Mouse (Mus musculus) limb, embryonic 11.5 days (tissue): Measurements from ENCODE around the gene Mobp. TPM values are rescaled to one million over a fixed set of nuclear protein-coding genes. Genes with fewer than 3 reads are reported as not detected.

ENCODE experiments used
- ATAC-seq: fragments of 200-750 bp; cut with Nextera tagmentation; 2 replicates; pipeline ENCODE4 v1.8.0; 2017; ENCODE audit warnings: low read depth; ENCODE audit not compliant: insufficient number of reproducible peaks, low FRiP score, low TSS enrichment
- DNase-seq: peaks from one replicate; pipeline ENCODE4 v3.0.0-alpha.2; 2015; ENCODE audit warnings: low spot score
- H3K27ac ChIP-seq: fragments of 300-500 bp; sonication (generic); replicated peaks from 2 replicates; pipeline ENCODE4 v1.5.1; 2014; ENCODE audit warnings: low read depth, mild to moderate bottlenecking, low read length
- H3K27me3 ChIP-seq: fragments of 300-500 bp; sonication (generic); 2 replicates; pipeline ENCODE4 v1.6.1; 2014; ENCODE audit warnings: mild to moderate bottlenecking, low read length, mixed read lengths; ENCODE audit not compliant: control insufficient read depth, insufficient read depth
- H3K36me3 ChIP-seq: fragments of 300-500 bp; sonication (generic); 2 replicates; pipeline ENCODE4 v1.6.1; 2014; ENCODE audit warnings: mild to moderate bottlenecking, low read length, moderate library complexity, mixed read lengths; ENCODE audit not compliant: control insufficient read depth, insufficient read depth
- H3K4me1 ChIP-seq: fragments of 300-500 bp; sonication (generic); 2 replicates; pipeline ENCODE4 v1.6.1; 2014; ENCODE audit warnings: low read length, mixed read lengths; ENCODE audit not compliant: control insufficient read depth, insufficient read depth
- H3K4me2 ChIP-seq: fragments of 300-500 bp; sonication (generic); 2 replicates; pipeline ENCODE4 v1.6.1; 2014; ENCODE audit warnings: low read depth, mild to moderate bottlenecking, moderate library complexity; ENCODE audit not compliant: severe bottlenecking
- H3K4me3 ChIP-seq: fragments of 300-500 bp; sonication (generic); 2 replicates; pipeline ENCODE4 v1.5.1; 2014; ENCODE audit warnings: low read depth, low read length
- H3K9ac ChIP-seq: fragments of 300-500 bp; sonication (generic); 2 replicates; pipeline ENCODE4 v1.6.1; 2014; ENCODE audit warnings: mild to moderate bottlenecking, low read length
- H3K9me3 ChIP-seq: fragments of 300-500 bp; sonication (generic); 2 replicates; pipeline ENCODE4 v1.6.1; 2016; ENCODE audit warnings: low read length; ENCODE audit not compliant: control insufficient read depth
- WGBS: fragments of 180-500 bp; shearing (Covaris S2); extraction: QIAGEN DNeasy Blood & Tissue Kit; methylation state at CpG from one replicate; pipeline ENCODE4 v1.1.7; 2014; 5-methylcytosine and 5-hydroxymethylcytosine counted together
- polyA plus RNA-seq: library from polyadenylated mRNA; unstranded; fragments of >200 nt; fragmentation: Nextera tagmentation; extraction: Ambion mirVana; gene quantifications from 2 replicates; pipeline ENCODE4 v1.2.1, GENCODE M21; 2014

Mobp gene
- polyA plus RNA-seq, 1 experiment from 2014 or later = not detected

- no peak for ATAC-seq
- no peak for DNase-seq
- Histone ChIP-seq H3K4me1 (no peaks in the 10 kb centered on the region), H3K27me3 (no peaks in the 10 kb centered on the region), H3K9ac (no peak overlapping the region), H3K4me2 (no peak overlapping the region), H3K4me3 (no peak overlapping the region), H3K9me3 (no peaks in the 10 kb centered on the region), H3K36me3 (peaks cover 2% of the 10 kb centered on the region; the same call in 1 of the 2 replicates), H3K27ac (0 out of 2 replicates have a peak overlapping the region, but pooled peaks have one; percentile 14)
- 92% methylated on average over 17 of the region's 17 CpGs for WGBS
Observed at GRCm38 (mm10) chr9:120114051-120114788, 35.3 kb upstream of the Mobp start.

- no peak for DNase-seq
- no peak overlapping the region for H3K27ac ChIP-seq
- no peaks in the 10 kb centered on the region for H3K27me3 ChIP-seq
- no peak overlapping the region for H3K4me2 ChIP-seq
- no peaks in the 10 kb centered on the region for H3K9me3 ChIP-seq
- H3K9ac ChIP-seq = no peak overlapping the region
- peaks cover 3% of the 10 kb centered on the region; the same call in 1 of the 2 replicates for H3K36me3 ChIP-seq
- no peaks in the 10 kb centered on the region for H3K4me1 ChIP-seq
- no peak for ATAC-seq
- 96% methylated on average over 2 of the region's 2 CpGs for WGBS
- no peak overlapping the region for H3K4me3 ChIP-seq
Observed at GRCm38 (mm10) chr9:120114789-120115151, 34.7 kb upstream of the Mobp start.

- Histone ChIP-seq H3K4me3 (no peak overlapping the region), H3K27ac (no peak overlapping the region), H3K36me3 (peaks cover 9% of the 10 kb centered on the region), H3K27me3 (no peaks in the 10 kb centered on the region), H3K9ac (0 out of 2 replicates have a peak overlapping the region, but pooled peaks have one; percentile 1), H3K4me2 (no peak overlapping the region), H3K4me1 (no peaks in the 10 kb centered on the region), H3K9me3 (no peaks in the 10 kb centered on the region)
- ATAC-seq = no peak
- 83% methylated on average over 5 of the region's 5 CpGs for WGBS
- DNase-seq = no peak
Observed at GRCm38 (mm10) chr9:120115580-120115979, 33.9 kb upstream of the Mobp start.

- Histone ChIP-seq H3K9ac (no peak overlapping the region), H3K27ac (no peak overlapping the region), H3K36me3 (peaks cover 9% of the 10 kb centered on the region), H3K9me3 (no peaks in the 10 kb centered on the region), H3K27me3 (no peaks in the 10 kb centered on the region), H3K4me2 (no peak overlapping the region), H3K4me3 (no peak overlapping the region), H3K4me1 (no peaks in the 10 kb centered on the region)
- ATAC-seq (no peak), DNase-seq (no peak)
- 87% methylated on average over 8 of the region's 8 CpGs for WGBS
Observed at GRCm38 (mm10) chr9:120116184-120116624, 33.3 kb upstream of the Mobp start.

GRCm38 (mm10) chr9:120118212-120118611 is 31.3 kb upstream of the Mobp start:
- peaks cover 12% of the 10 kb centered on the region for H3K36me3 ChIP-seq
- no peaks in the 10 kb centered on the region for H3K4me1 ChIP-seq
- H3K9ac ChIP-seq = no peak overlapping the region
- DNase-seq (no peak), ATAC-seq (no peak)
- H3K4me3 ChIP-seq = no peak overlapping the region
- H3K27ac ChIP-seq = no peak overlapping the region
- no peaks in the 10 kb centered on the region for H3K9me3 ChIP-seq
- 86% methylated on average over 4 of the region's 4 CpGs for WGBS
- H3K27me3 ChIP-seq = no peaks in the 10 kb centered on the region
- no peak overlapping the region for H3K4me2 ChIP-seq

- DNase-seq = no peak
- Histone ChIP-seq H3K9me3 (no peaks in the 10 kb centered on the region), H3K27me3 (no peaks in the 10 kb centered on the region), H3K4me1 (no peaks in the 10 kb centered on the region), H3K36me3 (peaks cover 17% of the 10 kb centered on the region), H3K4me2 (no peak overlapping the region), H3K4me3 (no peak overlapping the region), H3K9ac (no peak overlapping the region), H3K27ac (no peak overlapping the region)
- ATAC-seq = no peak
- WGBS = 89% methylated on average over 7 of the region's 7 CpGs
Observed at GRCm38 (mm10) chr9:120120503-120120902, 29.0 kb upstream of the Mobp start.

- Histone ChIP-seq H3K9me3 (no peaks in the 10 kb centered on the region), H3K4me2 (peak overlapping the region; percentile 39; the same call in 1 of the 2 replicates), H3K4me1 (peaks cover 12% of the 10 kb centered on the region), H3K27ac (peak overlapping the region; percentile 59; the same call in 1 of the 2 replicates), H3K9ac (0 out of 2 replicates have a peak overlapping the region, but pooled peaks have one; percentile 40), H3K4me3 (peak overlapping the region; percentile 99), H3K27me3 (no peaks in the 10 kb centered on the region), H3K36me3 (peaks cover 34% of the 10 kb centered on the region)
- WGBS = 65% methylated on average over 11 of the region's 11 CpGs
- ATAC-seq (no peak; the same call in 1 of the 2 replicates), DNase-seq (no peak)
Observed at GRCm38 (mm10) chr9:120126868-120127267, 22.6 kb upstream of the Mobp start.

- Histone ChIP-seq H3K4me3 (peak within 1 kb of the TSS; percentile 99), H3K27ac (peak within 1 kb of the TSS; percentile 92), H3K9me3 (no peaks in the 10 kb centered on the region), H3K36me3 (peaks cover 36% of the 10 kb centered on the region), H3K4me2 (peak within 1 kb of the TSS; percentile 86), H3K9ac (peak within 1 kb of the TSS; percentile 100), H3K27me3 (no peaks in the 10 kb centered on the region), H3K4me1 (peaks cover 12% of the 10 kb centered on the region)
- DNase-seq (peak; percentile 97), ATAC-seq (peak; percentile 94)
- WGBS = under 1% methylated on average over 70 of the region's 72 CpGs
Observed at GRCm38 (mm10) chr9:120127538-120128251, 21.8 kb upstream of the Mobp start, which contains the start of gene Rpsa. Gene Rpsa (plus strand): TSS chr9:120127689.
